Mouse (Mus musculus): ENCODE data around the gene Slbp. TPM values are rescaled to one million over a fixed set of nuclear protein-coding genes. Genes with fewer than 3 reads are reported as not detected.

The Slbp gene
- polyA plus RNA-seq (2021; fragmentation: Nextera tagmentation) = 27.1 and 34.4 TPM in 2 replicates
- long read RNA-seq, experiment 1, transcript Slbp-201 (8 exons, 1,906 nt) = major isoform, 88 of 117 reads
- long read RNA-seq, experiment 1, partial matches to known transcripts = 22 of 117 reads
- long read RNA-seq, experiment 1, other reads (novel, unspliced or antisense) = 7 of 117 reads
- long read RNA-seq, experiment 2, transcript Slbp-201 (8 exons, 1,906 nt) = major isoform, 33 of 50 reads
- long read RNA-seq, experiment 2, partial matches to known transcripts = 9 of 50 reads
- long read RNA-seq, experiment 2, other reads (novel, unspliced or antisense) = 7 of 50 reads

GRCm38 (mm10) chr5:33651921-33652782 lies at the start of gene Slbp:
Gene Slbp, minus strand, starts transcription at chr5:33652574.

GRCm38 (mm10) chr5:33657787-33658663 lies 5.7 kb upstream of the Slbp start, which contains the start of the genes Tacc3 and Tmem129:
Gene Tacc3, plus strand, starts transcription at chr5:33658128.
Gene Tmem129, minus strand, starts transcription at chr5:33658416.

DNA sequence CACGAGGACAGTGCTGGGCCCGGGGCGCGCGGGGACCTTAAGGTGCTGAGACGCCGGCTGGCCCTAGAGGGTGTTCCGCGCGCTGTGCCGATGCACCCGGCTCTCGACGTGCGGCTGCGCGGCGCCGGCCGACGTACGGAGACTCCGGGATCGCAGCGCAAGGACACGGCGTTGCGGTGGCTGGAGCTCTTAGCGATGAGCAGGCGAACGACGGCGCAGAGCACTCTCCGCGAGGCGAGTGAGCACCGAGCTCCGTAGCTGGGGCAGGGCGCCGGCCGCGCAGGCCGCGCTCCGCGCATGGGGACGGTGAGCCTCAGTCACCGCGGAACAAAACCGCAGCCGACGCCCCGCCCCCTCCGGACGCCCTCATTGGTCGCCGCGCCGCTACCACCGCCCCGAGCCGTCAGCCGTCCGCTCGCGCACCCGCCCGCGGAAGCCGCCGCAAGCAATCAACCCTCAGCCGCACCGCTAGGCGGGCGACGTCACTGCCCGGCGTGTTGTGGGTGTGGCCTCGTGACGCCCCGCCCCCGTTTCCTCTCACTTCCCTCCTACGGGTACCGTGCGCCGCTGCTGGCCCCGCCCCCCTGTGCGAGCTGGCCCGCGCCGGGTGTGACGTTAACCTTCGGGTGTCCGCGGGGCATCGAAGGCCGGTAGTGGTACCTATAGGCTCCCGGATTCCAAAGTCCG lies 22.9 kb downstream of the Slbp start, which contains the start of the genes Fam53a and Gm9903:
Gene Fam53a, minus strand, starts transcription at position 335 of the 687 bp plus-strand sequence.
Gene Gm9903, plus strand, starts transcription at position 625 of the 687 bp plus-strand sequence.

Other genes starting within 250 kb of the Slbp start
- not detected in 2 replicates for gene Nkx1-1, start 218.6 kb downstream of the Slbp start, polyA plus RNA-seq (2021; fragmentation: Nextera tagmentation)
- gene Fam53a, start 22.9 kb downstream of the Slbp start, polyA plus RNA-seq (2021; fragmentation: Nextera tagmentation) = 30.7 and 33.6 TPM in 2 replicates
- gene Gm9903, start 22.6 kb downstream of the Slbp start, polyA plus RNA-seq (2021; fragmentation: Nextera tagmentation) = 0.61 and 0.63 TPM in 2 replicates
- gene Tacc3, start 5.6 kb upstream of the Slbp start, polyA plus RNA-seq (2021; fragmentation: Nextera tagmentation) = 3.2 and 3.3 TPM in 2 replicates
- 31.4 and 35.5 TPM in 2 replicates for gene Tmem129, start 5.8 kb upstream of the Slbp start, polyA plus RNA-seq (2021; fragmentation: Nextera tagmentation)
- 51.0 and 65.2 TPM in 2 replicates for gene Fgfr3, start 69.1 kb upstream of the Slbp start, polyA plus RNA-seq (2021; fragmentation: Nextera tagmentation)
- gene Letm1, start 130.2 kb upstream of the Slbp start, polyA plus RNA-seq (2021; fragmentation: Nextera tagmentation) = 66.7 and 73.1 TPM in 2 replicates
- 7.8 and 17.3 TPM in 2 replicates for gene Nsd2, start 168.2 kb upstream of the Slbp start, polyA plus RNA-seq (2021; fragmentation: Nextera tagmentation)